Mouse (Mus musculus) common myeloid progenitor, adult 5-6 weeks (primary cell): ENCODE measurements at regions not wholly inside any gene's neighbourhood (a gene's known extent, or its start where the extent isn't known, plus 50 kb on each side); places are given as distances from the start of the nearest gene placed in this dataset.
A peak's percentile ranks its signal among the peaks of the same experiment; 100 is the strongest.

ENCODE experiments used
- ATAC-seq: replicated peaks from 2 replicates; pipeline ENCODE4 v1.8.0; 2016; ENCODE audit warnings: low read depth, mild to moderate bottlenecking, moderate TSS enrichment, inconsistent platforms; ENCODE audit not compliant: poor library complexity, severe bottlenecking

DNA sequence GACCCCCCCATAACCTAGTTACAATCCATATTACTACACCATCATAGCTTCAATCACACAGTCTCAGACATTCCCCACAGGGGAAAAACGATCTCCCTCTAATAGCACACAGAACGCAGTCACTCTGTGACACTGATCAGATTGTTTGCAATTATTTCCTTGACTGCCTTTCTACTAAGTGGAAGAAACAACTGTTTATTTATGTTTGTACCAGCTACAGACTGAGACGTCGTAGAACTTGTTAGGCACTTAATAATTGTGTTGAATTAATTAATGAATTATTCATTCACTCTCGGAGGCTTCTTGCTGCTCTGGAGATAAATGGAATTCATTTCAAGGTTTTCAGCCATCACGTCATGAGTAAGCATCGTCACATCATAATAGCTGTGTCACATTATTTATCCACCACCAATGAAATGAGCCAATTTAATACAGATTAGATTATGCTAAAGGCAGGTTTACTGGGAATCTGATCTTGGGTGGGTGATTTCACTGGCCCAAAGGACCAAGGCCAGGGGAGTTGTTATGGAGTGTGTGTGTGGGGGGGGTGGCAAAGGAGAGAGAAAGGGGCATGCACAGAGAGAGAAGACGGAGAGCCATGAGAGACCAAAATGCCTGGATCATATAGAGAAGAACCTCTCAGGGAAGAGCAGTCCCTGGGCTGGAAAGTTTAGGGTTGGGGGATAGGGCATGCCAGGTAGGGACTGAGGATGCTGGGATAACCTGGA, 355.7 kb upstream of the Zwint start:
- no peak for ATAC-seq

DNA sequence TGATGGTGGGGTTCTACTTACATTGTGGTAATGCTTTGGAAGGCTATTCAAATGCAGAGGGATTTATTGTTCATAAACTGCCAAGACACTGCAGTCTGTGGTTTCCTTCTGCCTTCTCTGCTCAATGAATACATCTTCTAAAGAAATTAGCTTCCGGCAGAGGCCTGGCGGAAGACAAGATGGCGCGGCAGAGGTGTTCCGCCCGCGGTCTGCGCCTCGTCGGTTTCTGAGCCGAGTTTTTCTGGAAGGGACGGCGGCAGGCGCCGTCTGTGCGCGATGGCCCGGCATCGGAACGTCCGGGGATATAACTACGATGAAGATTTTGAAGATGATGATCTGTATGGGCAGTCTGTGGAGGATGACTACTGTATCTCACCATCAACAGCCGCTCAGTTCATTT, 345.6 kb upstream of the Zwint start:
- 0 out of 2 replicates have a peak, but pooled peaks have one; percentile 47 for ATAC-seq

DNA sequence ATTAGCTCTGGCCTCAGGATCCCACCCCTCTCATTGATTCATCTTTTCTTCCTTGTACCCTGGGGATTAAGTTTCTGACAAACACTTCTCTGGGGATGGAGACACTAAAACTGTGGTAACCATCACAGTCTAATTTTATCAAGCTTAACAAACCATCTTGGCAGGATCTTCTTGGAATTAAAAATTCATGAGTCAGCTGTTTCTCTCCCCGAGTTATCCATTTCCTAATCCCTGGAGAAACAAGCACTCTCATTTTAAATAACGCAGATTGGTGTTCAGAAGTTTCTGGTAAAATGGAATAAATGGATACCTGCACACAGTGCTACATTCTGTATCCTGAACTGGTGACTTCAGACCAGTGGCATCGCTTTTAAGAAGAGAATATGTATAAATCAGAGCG, 336.3 kb upstream of the Zwint start:
- ATAC-seq: no peak

DNA sequence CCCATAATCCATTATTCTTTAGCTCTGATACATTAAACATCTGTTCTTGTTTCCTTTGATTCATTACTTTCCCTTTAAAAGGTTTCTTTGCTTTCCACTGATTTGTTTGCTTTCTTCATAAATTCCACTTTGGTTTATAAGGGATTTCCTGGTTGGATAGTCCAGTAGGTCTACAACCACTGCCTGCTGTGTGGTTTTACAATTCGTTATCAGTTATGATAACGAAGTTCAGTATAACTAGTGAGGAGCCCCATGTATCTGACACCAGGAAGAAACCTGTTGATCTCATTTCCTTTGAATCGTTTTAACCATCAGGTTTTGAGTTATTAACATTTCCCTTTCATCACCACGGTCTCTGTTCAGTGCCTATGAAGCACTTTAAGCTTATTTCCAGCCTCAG, 334.3 kb upstream of the Zwint start:
- ATAC-seq: no peak

DNA sequence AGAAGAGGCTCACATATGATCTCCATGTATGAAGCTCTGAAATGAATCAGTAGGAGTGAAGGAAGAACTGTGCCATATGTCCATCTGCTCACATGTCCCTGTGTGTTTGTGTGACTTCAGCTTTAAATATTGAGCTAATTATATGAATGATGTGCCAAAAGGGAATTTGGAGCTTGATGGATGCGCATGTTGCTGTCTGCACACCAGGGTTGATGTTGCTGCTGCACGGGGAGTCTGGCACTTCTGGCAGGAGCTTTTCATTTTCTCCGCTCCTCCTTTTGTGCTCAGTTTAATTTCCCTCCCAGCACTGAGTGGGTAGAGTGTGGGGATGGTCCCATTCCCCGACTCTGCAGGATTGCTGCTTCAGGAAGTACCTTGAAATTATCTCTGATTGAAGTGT, 328.0 kb upstream of the Zwint start:
- ATAC-seq: no peak

DNA sequence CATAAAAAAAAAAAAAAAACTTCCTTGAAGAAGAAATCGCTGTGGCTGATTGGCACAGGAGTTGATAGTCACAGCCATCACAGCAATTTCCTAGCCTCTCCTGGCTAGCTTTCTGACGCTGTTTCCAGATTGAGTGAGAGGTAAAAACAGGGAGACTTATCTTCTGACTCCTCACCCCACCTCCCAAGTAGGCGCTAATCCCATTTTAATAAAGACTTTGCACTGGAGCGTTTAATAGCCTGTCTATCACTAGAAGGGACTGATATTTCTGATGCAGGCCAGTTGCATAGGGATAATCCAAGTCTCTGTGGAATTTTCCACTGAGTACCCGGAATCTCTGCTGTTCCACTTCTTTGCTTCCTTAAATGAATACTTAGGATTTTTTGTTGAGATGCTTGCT, 307.4 kb upstream of the Zwint start:
- no peak for ATAC-seq

DNA sequence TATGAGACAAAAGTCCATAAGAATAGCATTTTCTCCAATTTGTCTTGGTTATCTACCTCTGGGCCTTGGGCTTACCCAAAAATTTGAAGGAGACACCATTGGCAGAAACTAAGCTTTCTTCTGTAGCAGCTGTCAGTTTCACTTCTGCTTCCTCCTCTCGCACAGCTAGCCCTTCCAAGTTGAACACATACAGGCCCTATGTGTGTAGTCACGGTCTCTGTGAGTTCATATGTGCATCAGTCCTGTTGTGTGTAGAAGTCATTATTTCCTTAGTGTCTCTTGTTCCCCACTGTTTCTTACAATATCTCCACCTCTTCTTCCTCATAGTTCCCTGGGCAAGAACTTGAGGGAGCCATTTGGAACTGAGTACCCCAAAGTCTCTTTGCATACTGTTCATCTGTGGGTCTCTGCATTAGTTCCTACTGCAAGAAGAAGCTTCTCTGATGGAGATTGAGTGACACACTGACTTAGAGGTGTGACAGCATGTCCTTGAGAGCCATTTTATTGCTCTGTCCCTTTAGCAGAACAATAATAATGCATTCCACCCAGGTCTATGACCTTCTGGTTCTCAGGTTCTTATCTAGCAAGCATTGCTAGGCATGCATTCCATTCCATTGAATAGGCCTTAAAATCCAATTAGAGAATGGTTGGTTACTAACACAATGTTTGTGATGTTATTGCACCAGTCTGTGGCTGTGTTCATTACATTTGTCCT, 306.5 kb upstream of the Zwint start:
- peak; percentile 76 for ATAC-seq

DNA sequence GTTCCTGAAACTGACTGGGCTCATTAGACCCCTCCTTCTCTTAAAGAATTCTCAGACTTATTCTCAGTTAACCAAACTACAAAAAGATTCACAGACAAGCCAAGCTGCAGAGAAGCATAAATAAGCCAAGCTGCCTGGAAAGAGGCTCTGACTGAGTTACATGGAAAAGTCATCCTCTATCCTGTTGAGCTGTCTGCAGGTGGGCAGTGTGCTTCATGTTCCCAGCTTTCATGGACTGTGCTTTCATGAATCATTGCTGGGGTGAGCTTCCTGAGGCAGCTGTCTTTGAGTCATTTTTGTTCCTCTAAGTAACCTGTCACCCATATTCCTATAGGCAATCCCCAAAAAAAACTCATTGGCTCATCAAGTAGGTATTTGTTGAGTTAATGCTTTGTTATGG, 301.8 kb upstream of the Zwint start:
- no peak for ATAC-seq

DNA sequence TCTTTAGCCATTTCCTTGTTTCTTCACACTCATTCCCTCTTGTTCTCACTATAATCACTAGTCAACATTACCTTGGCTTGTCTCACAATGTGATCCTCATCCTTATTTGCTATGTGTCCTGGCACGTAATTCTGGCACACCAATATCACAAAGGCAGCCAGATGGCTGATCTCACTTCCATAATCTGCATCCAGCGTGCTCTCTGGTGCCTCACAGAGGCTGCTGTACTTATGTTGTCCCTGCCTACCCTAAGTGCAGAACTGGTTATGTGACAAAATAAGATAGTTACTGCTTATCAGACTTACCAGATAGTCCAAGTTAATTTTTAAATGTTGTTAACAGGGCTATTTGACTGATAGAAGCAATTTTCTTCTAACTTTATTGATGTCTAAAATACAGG, 301.1 kb upstream of the Zwint start:
- no peak for ATAC-seq

DNA sequence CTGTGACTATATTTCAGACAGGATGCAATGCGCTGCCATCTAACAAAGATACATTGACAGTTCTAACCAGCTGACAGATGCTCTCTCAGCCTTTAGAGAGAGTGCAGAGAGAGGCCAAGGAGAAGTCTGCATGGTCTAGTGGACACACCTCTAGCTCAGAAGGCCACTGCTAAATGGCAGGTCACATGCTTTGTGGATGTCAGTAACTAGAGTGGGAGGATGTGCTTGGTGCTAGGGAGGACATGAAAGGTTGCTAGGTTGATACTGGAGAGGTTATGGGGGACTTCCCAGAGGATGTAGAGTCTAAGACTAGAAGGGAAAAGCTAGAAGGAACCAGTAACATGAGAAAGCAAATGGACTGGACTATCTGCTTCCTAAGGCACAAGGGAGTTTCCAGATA, 271.3 kb upstream of the Zwint start:
- ATAC-seq: no peak

DNA sequence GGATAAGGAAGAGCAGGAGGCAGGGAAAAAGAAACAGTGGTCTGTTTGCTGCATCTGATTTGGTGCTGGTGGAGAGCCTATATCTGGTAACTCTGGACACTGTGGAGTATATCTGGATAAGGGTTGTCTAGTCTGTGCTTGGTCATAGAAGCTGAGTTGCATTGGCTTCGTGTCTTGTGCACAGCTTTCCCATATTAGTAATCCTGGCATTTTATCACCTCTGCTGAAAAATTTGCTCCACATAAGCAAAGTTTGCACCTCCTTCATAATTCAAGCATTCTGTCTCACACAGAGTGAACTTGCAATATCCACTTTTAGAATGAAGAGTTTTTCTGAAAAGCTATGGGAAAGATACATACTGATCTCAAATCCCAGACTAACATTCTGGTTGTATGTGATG, 269.8 kb upstream of the Zwint start:
- ATAC-seq: no peak

DNA sequence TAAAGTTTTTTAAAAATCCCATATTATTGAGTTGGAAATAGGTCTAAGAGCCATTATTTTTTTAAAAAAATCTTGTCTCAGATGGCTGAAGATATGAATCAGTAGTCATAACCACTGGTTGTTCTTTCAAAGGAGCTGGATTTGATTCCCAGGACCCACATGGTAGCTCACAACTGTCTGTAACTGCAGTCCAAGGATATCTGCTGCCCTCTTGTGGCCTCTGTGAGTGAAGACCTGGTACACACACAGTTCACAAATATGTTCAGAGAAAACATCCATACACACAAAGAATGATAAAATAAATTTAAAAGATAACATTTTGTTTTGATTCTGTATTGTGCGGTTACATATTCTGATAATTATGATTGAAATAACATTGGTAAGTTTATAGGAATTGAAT, 263.2 kb upstream of the Zwint start:
- ATAC-seq: no peak

DNA sequence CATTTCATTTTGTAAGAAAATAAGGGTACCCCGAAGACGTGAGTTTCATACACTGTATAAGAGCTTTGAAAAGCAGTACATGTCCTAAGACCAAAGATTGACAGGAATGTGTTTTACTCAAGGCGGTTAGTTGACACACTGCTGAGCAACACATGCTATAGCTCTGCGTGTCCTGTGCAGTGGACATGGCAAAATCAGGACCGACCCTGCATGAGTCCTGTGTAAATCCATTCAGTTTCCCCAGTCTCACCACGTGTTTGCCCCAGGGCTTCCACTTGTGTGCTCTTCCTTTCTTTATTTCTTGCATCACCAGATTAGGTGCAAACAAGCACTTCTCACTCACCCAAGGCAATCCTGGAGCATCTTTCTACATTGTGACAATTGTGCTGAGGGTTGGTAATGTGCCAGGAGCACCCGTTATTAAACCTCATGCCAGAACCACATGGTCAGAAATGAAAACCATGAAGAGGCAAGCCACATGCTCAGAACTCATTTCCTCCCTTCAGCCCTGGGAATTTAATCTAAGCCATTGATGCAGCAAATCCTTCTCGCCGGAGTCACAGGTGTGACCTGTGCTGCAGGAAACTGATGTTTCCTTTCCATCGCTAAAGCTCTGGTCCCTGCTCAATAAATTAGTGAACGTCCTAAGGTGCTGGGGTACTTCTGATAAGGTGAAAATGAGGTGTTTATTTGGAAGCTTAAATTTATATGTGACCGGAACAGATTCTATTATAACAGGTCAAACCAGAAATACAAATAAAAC, 261.2 kb upstream of the Zwint start:
- no peak for ATAC-seq

DNA sequence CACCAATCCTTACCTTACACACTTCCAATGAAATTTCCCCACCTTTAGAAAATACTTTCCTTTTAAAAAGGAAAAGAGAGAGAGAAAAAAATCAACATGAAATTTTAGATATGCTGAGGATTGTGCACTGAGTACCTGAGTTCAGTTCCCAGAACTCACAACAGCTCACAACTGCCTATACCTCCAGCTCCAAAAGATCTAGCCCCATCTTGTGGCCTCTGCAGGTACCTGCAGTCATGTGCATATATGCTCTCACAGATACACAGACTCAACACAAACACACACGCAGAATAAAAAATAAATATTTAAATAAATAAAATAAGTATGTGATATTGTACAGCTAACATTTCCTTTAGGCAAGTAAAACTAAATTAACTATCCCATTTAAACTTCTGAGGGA, 260.3 kb upstream of the Zwint start:
- no peak for ATAC-seq

DNA sequence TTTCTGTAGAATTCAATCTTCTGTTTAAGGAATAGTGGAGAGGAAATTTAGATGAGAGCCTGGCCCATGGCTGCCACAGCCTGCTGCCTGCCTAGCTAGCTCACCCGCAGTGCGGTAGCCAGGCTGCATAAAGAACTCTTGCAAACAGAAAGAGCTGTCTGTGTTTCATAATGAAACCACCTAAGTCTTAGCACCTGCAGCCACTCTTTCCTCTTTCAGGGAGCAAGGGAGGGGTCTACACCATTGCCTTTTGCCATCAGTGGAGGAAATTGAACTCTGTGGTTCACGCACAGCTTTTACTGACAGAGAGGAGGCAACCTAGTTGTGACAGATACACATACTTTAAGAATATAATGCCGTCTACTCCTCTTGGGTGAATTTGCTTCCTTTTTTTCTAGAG, 251.4 kb upstream of the Zwint start:
- ATAC-seq: no peak

DNA sequence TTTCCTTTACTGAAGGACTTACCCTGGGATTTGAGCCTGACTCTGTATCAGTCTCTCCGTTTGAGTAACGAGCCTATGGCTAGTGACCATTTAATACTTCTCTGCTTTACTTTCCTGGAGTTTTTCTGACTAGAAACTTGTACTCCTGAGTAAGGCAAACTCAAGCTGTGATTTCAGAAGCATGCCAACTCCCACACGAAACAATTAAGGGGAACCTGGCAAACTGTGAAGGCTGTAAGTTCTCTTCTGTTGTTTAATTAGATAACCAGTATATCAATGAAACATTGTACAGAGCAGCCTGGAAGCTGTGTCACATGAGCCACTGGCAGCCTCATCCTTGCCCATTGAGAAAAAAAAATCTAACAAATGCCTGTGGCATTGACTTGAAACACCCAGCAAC, 244.3 kb upstream of the Zwint start:
- ATAC-seq: no peak

DNA sequence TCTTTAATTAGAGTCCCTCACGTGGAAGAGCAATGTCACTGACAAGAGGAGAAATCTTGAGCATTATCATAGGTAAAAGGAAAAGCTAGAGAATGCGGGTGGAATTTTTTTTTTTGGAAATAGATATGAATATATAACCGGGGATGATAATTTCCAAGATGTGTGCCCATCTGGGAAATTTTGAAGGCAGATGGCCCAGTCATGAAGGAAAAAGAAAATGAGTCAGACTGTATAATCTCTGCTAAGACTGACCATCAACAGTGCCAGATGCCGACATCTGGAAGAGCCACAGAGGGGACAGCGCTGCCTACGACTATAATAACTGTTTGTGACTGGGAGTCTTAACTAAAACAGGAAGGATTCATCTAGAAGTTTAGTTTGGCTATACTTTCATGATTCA, 243.0 kb upstream of the Zwint start:
- no peak for ATAC-seq

DNA sequence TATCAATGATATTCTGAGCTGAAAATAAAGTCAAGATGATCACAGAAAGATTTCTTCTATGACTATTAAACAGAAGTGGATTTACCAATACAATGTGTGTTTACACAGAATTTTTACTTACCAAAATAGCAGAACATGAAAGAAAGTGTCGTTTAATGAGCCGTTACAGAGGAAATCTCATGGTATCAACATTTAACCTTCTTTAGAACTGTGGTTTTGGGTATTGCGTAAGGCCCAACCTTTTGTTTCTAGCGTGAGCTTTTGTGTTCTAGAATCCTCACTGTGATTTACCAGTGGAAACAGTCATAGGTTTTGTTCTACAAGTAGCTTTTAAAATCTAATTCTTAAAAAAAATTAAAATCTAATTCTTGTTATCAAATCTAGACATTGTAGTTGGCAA, 200.0 kb upstream of the Zwint start:
- ATAC-seq: 0 out of 2 replicates have a peak, but pooled peaks have one; percentile 39

DNA sequence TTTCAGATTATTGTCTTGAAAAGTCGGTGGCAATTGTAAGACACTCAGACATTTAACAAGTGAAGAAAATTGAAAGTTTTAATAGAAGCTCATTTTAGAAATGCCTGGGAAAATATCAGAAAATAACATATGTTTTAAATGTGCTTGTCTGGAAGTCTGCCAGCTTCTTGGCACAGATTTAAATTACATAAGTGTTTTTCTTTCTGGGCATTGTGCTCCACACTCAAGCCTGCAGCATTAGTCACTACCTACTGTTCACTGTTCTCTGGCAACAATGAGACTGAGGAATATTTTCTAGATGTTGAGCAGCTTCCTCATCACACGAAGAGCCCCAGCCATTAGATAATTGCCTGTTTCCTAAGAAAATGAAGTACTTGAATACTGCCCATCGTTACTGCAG, 170.3 kb upstream of the Zwint start:
- ATAC-seq: no peak

DNA sequence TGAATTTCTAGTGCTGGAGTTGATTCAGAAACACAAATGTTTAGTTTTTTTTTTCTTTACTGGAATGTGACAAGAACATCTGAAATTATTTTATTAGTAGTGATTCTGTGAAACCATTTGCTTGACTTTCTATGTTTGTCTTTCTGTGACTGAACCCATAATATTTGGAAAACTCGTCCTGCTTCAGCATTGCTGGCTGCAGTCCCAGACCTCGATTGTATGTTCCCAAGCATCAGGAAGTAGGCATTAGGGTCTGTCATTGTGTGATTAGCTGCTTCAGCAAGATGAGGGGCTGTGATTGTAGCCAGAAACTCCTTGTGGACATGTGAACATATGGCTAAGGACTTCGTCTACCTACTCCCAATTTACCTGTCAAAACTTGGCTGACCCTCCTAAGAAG, 122.2 kb upstream of the Zwint start:
- ATAC-seq: no peak

DNA sequence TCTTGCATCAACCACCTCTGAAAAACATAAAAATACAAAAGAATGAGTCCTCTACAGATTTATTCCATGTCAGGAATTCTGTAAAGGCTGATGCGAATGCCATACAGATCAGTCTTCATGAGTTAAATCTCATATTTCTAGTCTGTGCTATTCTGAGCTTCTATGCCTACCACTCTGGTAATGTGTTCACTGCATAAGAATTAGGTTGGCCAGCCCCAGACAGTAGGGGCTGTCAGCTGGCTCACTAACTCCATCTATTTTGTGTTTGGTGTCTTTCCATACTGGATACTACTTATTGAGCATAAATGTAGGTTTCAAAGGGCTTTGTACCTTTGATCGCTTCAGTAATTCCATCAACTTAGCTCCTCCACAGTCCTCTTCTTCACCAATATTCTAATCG, 121.2 kb upstream of the Zwint start:
- ATAC-seq: no peak
